Mouse (Mus musculus) liver, embryonic 14.5 days (tissue): ENCODE measurements around the gene Gpx3. TPM values are rescaled to one million over a fixed set of nuclear protein-coding genes. Genes with fewer than 3 reads are reported as not detected.
"Not testable (repeated sequence)": the region's sequence is repeated elsewhere in the genome, so short reads cannot be mapped to it uniquely, and the experiment has no call there.

Source experiments
- ATAC-seq: fragments of 200-750 bp; cut with Nextera tagmentation; 2 replicates; pipeline ENCODE4 v1.8.0; 2017; ENCODE audit warnings: moderate number of reproducible peaks, mild to moderate bottlenecking, moderate library complexity; ENCODE audit not compliant: insufficient read depth
- DNase-seq, 3 experiments: peaks; one replicate each; pipeline ENCODE4 v3.0.0-alpha.2; 2012 to 2013; ENCODE audit warnings: low read depth in 3 of 3, low spot score in 3 of 3
- H3K27ac ChIP-seq: fragments of 300-500 bp; sonication (generic); 2 replicates; pipeline ENCODE4 v1.5.1; 2014; ENCODE audit warnings: moderate library complexity, mild to moderate bottlenecking, control low read depth, inconsistent platforms
- H3K27me3 ChIP-seq: fragments of 300-500 bp; sonication (generic); 2 replicates; pipeline ENCODE4 v1.6.1; 2014; ENCODE audit warnings: mild to moderate bottlenecking, low read length, moderate library complexity; ENCODE audit not compliant: control insufficient read depth, insufficient read depth
- H3K36me3 ChIP-seq: fragments of 300-500 bp; sonication (generic); replicated peaks from 2 replicates; pipeline ENCODE4 v1.6.1; 2014; ENCODE audit warnings: low read depth; ENCODE audit not compliant: control insufficient read depth, insufficient read depth
- H3K4me1 ChIP-seq, 2 experiments: fragments of 200-500 bp in 1 of 2; fragments of 300-500 bp in 1 of 2; sonication (generic) in 1 of 2; replicated peaks; 2 replicates each; pipeline ENCODE4 v1.6.1; 2012 to 2014; ENCODE audit warnings: antibody characterized with exemption in 1 of 2, inconsistent platforms in 1 of 2, low read length in 1 of 2; ENCODE audit not compliant: control insufficient read depth in 2 of 2, insufficient read depth in 2 of 2
- H3K4me2 ChIP-seq: fragments of 300-500 bp; sonication (generic); 2 replicates; pipeline ENCODE4 v1.6.1; 2014; ENCODE audit warnings: low read depth, mild to moderate bottlenecking, control low read depth, moderate library complexity
- H3K4me3 ChIP-seq, 2 experiments: fragments of 200-500 bp in 1 of 2; fragments of 300-500 bp in 1 of 2; sonication (generic) in 1 of 2; 2 replicates each; pipeline ENCODE4 v1.5.1; 2012 to 2014; ENCODE audit warnings: low read depth in 2 of 2, low read length in 2 of 2, mild to moderate bottlenecking in 2 of 2, control low read depth in 1 of 2, inconsistent platforms in 1 of 2, moderate library complexity in 1 of 2; ENCODE audit not compliant: insufficient read depth in 1 of 2
- H3K9ac ChIP-seq: fragments of 300-500 bp; sonication (generic); replicated peaks from 2 replicates; pipeline ENCODE4 v1.6.1; 2014; ENCODE audit warnings: mild to moderate bottlenecking, control low read depth, moderate library complexity
- H3K9me3 ChIP-seq: fragments of 300-500 bp; sonication (generic); 2 replicates; pipeline ENCODE4 v1.6.1; 2016; ENCODE audit warnings: low read length, mixed read lengths; ENCODE audit not compliant: control insufficient read depth
- CTCF ChIP-seq: IDR thresholded peaks from 2 replicates; pipeline ENCODE4 v1.5.1; 2016; ENCODE audit warnings: antibody characterized with exemption, low read depth, control low read depth
- EP300 ChIP-seq: IDR thresholded peaks from 2 replicates; pipeline ENCODE4 v1.6.1; 2016; ENCODE audit warnings: antibody characterized with exemption, low read depth
- WGBS: fragments of 180-500 bp; shearing (Covaris S2); extraction: QIAGEN DNeasy Blood & Tissue Kit; methylation state at CpG from one replicate; pipeline ENCODE4 v1.1.7; 2014; ENCODE audit not compliant: insufficient replicate concordance; 5-methylcytosine and 5-hydroxymethylcytosine counted together
- polyA plus RNA-seq, 2 experiments: library from polyadenylated mRNA; depleted of rRNA in 1 of 2; stranded (reverse) in 1 of 2; unstranded in 1 of 2; fragments of >200 nt; fragmentation: Nextera tagmentation in 1 of 2; extraction: Ambion mirVana in 1 of 2; gene quantifications; 2 replicates each; pipeline versions ENCODE4 v1.2.1 to v1.2.3; 2012 to 2014

The Gpx3 gene
- polyA plus RNA-seq, 2 experiments: 8.3 to 27.0 TPM

DNA sequence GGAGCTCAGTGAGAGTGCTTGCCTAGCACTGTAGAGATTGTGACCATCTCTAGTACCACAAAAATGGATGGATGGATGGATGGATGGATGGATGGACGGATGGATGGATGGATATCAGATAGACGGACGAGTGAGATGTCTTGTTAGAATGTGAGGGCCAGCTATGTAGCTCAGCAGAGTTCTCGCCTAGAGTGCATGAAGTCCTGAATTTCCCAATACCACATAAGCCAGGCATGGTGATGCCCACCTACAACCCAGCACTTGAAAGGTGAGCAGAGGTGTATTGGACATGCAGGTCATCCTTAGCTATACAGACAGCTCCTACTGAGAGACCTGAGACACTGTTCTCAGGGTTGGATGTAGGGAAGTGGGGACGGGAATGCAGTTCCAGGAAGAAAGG, 10.9 kb upstream of the Gpx3 start:
- H3K27ac ChIP-seq: no peak overlapping the region
- DNase-seq (no peak), ATAC-seq (no peak)
- H3K4me2 ChIP-seq: no peak overlapping the region
- 63% methylated on average over 5 of the region's 5 CpGs for WGBS
- H3K4me3 ChIP-seq: no peak overlapping the region
- no peak for TF ChIP-seq EP300
- TF ChIP-seq CTCF: no peak
- no peaks in the 10 kb centered on the region for H3K36me3 ChIP-seq
- H3K9me3 ChIP-seq: no peaks in the 10 kb centered on the region
- no peaks in the 10 kb centered on the region for H3K27me3 ChIP-seq
- H3K4me1 ChIP-seq: no peaks in the 10 kb centered on the region; a peak in 1 of 4 replicates
- no peak overlapping the region for H3K9ac ChIP-seq

DNA sequence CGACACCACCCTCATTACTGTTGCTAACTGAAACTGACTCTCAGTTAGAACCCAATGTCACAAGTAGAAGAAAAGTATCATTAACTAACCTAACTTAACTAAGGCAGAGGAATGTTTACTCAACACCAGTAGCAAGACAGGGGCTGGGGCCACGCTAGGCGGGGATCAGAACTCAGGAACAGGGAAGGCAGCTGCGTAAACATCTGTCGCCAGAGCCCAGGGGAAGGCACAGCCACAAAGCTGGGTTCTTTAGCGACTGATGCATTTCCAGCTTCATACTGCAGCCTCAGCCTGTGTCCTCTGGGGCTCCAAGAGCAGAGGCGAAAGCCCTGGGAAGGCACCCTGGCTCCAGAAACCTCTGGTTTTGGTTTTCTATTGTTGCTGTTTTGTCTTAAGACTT, 10.2 kb upstream of the Gpx3 start:
- TF ChIP-seq EP300: no peak
- TF ChIP-seq CTCF: no peak
- no peak overlapping the region for H3K4me2 ChIP-seq
- DNase-seq (no peak), ATAC-seq (no peak)
- H3K27ac ChIP-seq: no peak overlapping the region
- H3K4me3 ChIP-seq: no peak overlapping the region
- H3K36me3 ChIP-seq: no peaks in the 10 kb centered on the region
- WGBS: 53% methylated on average over 7 of the region's 7 CpGs
- H3K27me3 ChIP-seq: no peaks in the 10 kb centered on the region
- H3K9me3 ChIP-seq: no peaks in the 10 kb centered on the region
- no peaks in the 10 kb centered on the region; a peak in 1 of 4 replicates for H3K4me1 ChIP-seq
- no peak overlapping the region for H3K9ac ChIP-seq

DNA sequence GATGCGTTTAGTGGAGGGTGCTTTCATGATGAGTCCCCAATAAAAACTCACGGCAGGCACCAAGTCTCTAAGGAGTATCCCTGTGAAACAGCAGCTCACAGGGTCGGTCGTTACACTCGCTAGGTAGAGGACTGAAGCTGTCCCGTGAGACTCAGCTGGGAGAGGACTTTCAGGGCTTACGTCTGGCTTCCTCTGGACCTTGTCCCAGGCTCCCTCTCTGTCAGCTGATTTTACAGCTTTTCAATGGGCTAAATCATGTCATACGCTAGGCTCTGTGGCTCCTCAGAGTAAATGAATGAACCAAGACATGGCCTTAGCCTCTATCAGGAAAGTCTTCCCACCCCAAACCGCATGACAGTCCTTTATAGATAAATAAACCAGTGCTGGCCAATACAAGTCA, 7.7 kb upstream of the Gpx3 start:
- H3K27me3 ChIP-seq: no peaks in the 10 kb centered on the region
- no peak overlapping the region for H3K27ac ChIP-seq
- no peak overlapping the region for H3K4me2 ChIP-seq
- no peaks in the 10 kb centered on the region for H3K36me3 ChIP-seq
- no peak overlapping the region for H3K9ac ChIP-seq
- H3K4me3 ChIP-seq: no peak overlapping the region
- WGBS: 77% methylated on average over 9 of the region's 9 CpGs
- ATAC-seq (no peak), DNase-seq (no peak)
- no peaks in the 10 kb centered on the region; a peak in 1 of 4 replicates for H3K4me1 ChIP-seq
- no peaks in the 10 kb centered on the region for H3K9me3 ChIP-seq
- no peak for TF ChIP-seq EP300

DNA sequence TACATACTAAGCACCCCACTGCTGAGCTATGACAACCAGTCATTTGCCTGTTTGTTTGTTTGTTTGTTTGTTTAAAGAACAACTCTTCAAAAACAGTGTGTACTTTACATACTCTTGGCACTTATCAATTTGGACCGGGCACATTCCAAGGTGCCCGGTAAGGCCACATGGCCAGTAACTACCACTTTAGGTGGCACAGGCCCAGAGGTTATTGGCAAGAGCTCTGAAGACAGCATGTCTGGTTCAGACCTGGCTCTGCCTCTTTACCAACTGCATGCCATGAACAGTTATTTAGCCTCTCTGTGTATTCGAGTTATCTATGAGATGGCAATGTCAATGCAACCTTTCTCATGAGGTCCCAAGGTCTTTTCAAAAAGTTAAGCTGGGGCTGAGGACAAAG, 5.6 kb upstream of the Gpx3 start:
- H3K9ac ChIP-seq, H3K36me3 ChIP-seq, H3K27ac ChIP-seq, H3K27me3 ChIP-seq, ATAC-seq, H3K4me3 ChIP-seq, DNase-seq, H3K4me1 ChIP-seq, H3K4me2 ChIP-seq, H3K9me3 ChIP-seq: not testable (repeated sequence)
- 68% methylated on average over 3 of the region's 3 CpGs for WGBS

DNA sequence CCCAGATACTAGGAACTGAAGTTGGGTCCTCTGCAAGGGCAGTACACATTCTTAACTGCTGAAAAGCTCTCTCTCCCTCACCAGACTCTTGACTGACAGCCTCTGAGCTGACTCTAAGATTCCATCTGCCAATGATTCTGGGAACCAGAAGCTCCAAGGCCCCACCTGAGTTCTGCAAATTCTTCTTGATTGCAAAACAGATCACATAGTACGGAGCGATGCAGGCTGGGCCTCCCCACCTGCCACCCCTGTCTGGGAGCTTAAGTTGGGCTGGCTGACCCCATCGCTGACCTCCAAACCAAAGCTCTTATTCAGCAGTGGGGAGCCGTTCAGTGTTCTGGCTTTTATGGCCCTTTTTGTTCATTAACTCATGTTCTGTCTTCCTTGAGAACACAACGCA, 4.8 kb upstream of the Gpx3 start:
- TF ChIP-seq EP300 (no peak), CTCF (no peak)
- no peak overlapping the region for H3K4me3 ChIP-seq
- no peaks in the 10 kb centered on the region for H3K9me3 ChIP-seq
- no peak overlapping the region for H3K4me2 ChIP-seq
- H3K4me1 ChIP-seq: peaks cover 0 to 3% of the 10 kb centered on the region in 2 experiments; a peak in 3 of 4 replicates
- WGBS: 73% methylated on average over 5 of the region's 5 CpGs
- DNase-seq (no peak), ATAC-seq (no peak)
- H3K27me3 ChIP-seq: no peaks in the 10 kb centered on the region
- no peak overlapping the region for H3K9ac ChIP-seq
- no peaks in the 10 kb centered on the region for H3K36me3 ChIP-seq
- H3K27ac ChIP-seq: no peak overlapping the region

DNA sequence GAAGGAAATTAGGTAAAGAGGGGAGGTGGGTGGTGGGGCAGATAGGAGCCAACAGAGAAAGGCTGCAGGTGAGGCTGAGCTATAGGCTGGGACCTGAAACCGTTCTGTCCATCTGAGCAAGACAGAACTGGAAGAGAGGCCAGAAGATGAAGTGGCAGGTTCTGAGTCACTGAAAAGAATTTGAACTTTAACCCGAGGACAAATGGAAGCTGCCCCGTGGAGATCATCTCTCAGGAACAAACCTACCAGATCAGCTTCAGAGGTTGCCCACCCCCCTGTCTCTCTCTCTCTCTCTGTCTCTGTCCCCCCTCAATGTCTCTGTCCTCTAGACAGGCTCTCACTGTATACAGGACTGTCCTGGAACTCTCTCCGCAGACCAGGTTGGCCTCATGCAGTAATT, 2.6 kb upstream of the Gpx3 start:
- TF ChIP-seq CTCF (no peak), EP300 (no peak)
- ATAC-seq: no peak
- no peaks in the 10 kb centered on the region for H3K9me3 ChIP-seq

More for the DNA sequence above, 2.6 kb upstream of the Gpx3 start:
- WGBS: 53% methylated on average over 4 of the region's 4 CpGs
- Histone ChIP-seq H3K4me3 (no peak overlapping the region), H3K27me3 (no peaks in the 10 kb centered on the region; the same call in 1 of the 2 replicates), H3K4me2 (no peak overlapping the region), H3K9ac (no peak overlapping the region), H3K36me3 (no peaks in the 10 kb centered on the region), H3K27ac (no peak overlapping the region), H3K4me1 (peaks cover 0 to 7% of the 10 kb centered on the region in 2 experiments; a peak in 3 of 4 replicates)
- no peak for DNase-seq
